Comparison of ENCODE assay signal across 10 mouse cellular contexts in genomic region chr1:155529120-155529963, GRCm38 (mm10). TPM values are rescaled to one million over a fixed set of nuclear protein-coding genes. Genes with fewer than 3 reads are reported as not detected.
DNase-seq lines count a peak whose midpoint lies in the region; ATAC-seq and TF ChIP-seq lines count a peak whose summit lies in the region.
"Had no signal": no experiment of that assay in that cellular context is flagged by ENCODE, and none has a peak within 500 bp of the region (broad histone marks: within the 10 kb centered on the region; RNA-seq: fewer than 3 reads in every experiment).

No protein-coding gene starts in this region.

- TF ChIP-seq CTCF in intestine, postnatal 0 days (IDR thresholded peaks at IDR 0.05; ENCODE audit: low read depth) = no peak
- no peak for TF ChIP-seq CTCF in midbrain, postnatal 0 days (IDR thresholded peaks at IDR 0.05)

- DNase-seq in adrenal gland, postnatal 36 days = peak; percentile 46 to 49
- DNase-seq in forebrain, embryonic 14.5 days (ENCODE audit: low spot score) = peak; percentile 83
- DNase-seq in midbrain, postnatal 0 days (ENCODE audit: low spot score) = peak; percentile 75
- DNase-seq in right cerebral cortex, postnatal 25 days = no peak
- DNase-seq: right cerebral cortex, postnatal 14 days had no signal

- no peak overlapping the region for H3K4me2 ChIP-seq in intestine, embryonic 15.5 days (replicated peaks)
- H3K4me2 ChIP-seq in intestine, postnatal 0 days (replicated peaks; ENCODE audit: low read depth) = no peak overlapping the region
- H3K4me2 ChIP-seq in forebrain, embryonic 14.5 days (ENCODE audit: low read length) = peak overlapping the region; percentile 15; the same call in 1 of the 2 replicates
- no peak overlapping the region for H3K4me2 ChIP-seq in midbrain, postnatal 0 days (ENCODE audit: low read depth, low read length, poor library complexity, severe bottlenecking)
- H3K4me2 ChIP-seq in kidney, embryonic 14.5 days (replicated peaks; ENCODE audit: low read depth, low read length) = no peak overlapping the region
- H3K4me2 ChIP-seq: liver, embryonic 12.5 days had no signal

- peaks cover 12% of the 10 kb centered on the region for H3K4me1 ChIP-seq in intestine, embryonic 15.5 days (replicated peaks)
- H3K4me1 ChIP-seq in intestine, postnatal 0 days (replicated peaks; ENCODE audit: control insufficient read depth, insufficient read depth, low read length) = peaks cover 4% of the 10 kb centered on the region
- peaks cover 39% of the 10 kb centered on the region; the same call in 1 of the 2 replicates for H3K4me1 ChIP-seq in forebrain, embryonic 14.5 days (ENCODE audit: control insufficient read depth, insufficient read depth, low read length)
- H3K4me1 ChIP-seq in midbrain, postnatal 0 days (ENCODE audit: insufficient read depth, low read length) = peaks cover 3% of the 10 kb centered on the region; the same call in 1 of the 2 replicates
- peaks cover 13% of the 10 kb centered on the region for H3K4me1 ChIP-seq in kidney, embryonic 14.5 days (ENCODE audit: control insufficient read depth, insufficient read depth, low read length)

- no peak overlapping the region for H3K4me3 ChIP-seq in intestine, embryonic 15.5 days (replicated peaks)
- no peak overlapping the region for H3K4me3 ChIP-seq in intestine, postnatal 0 days (ENCODE audit: low read depth, low read length)
- H3K4me3 ChIP-seq in forebrain, embryonic 14.5 days (ENCODE audit: low read depth, low read length) = no peak overlapping the region
- no peak overlapping the region for H3K4me3 ChIP-seq in midbrain, postnatal 0 days (ENCODE audit: low read depth, low read length)
- H3K4me3 ChIP-seq in kidney, embryonic 14.5 days (ENCODE audit: low read length) = no peak overlapping the region
- H3K4me3 ChIP-seq: liver, embryonic 12.5 days; midbrain, embryonic 12.5 days had no signal

- H3K9me3 ChIP-seq in intestine, embryonic 15.5 days = no peaks in the 10 kb centered on the region
- H3K9me3 ChIP-seq in intestine, postnatal 0 days (ENCODE audit: control insufficient read depth) = 0 out of 2 replicates have a peak, but pooled peaks cover under 1% of the 10 kb centered on the region
- H3K9me3 ChIP-seq in forebrain, embryonic 14.5 days (replicated peaks; ENCODE audit: control insufficient read depth, low read length) = no peaks in the 10 kb centered on the region
- no peaks in the 10 kb centered on the region for H3K9me3 ChIP-seq in midbrain, postnatal 0 days (ENCODE audit: low read length)
- no peaks in the 10 kb centered on the region for H3K9me3 ChIP-seq in kidney, embryonic 14.5 days (ENCODE audit: control insufficient read depth, low read length)
- H3K9me3 ChIP-seq: liver, embryonic 12.5 days; midbrain, embryonic 12.5 days had no signal

- 76% methylated on average over 19 of the region's 19 CpGs for WGBS in intestine, embryonic 15.5 days
- 73% methylated on average over 19 of the region's 19 CpGs for WGBS in intestine, postnatal 0 days
- 62% methylated on average over 19 of the region's 19 CpGs for WGBS in forebrain, embryonic 14.5 days
- 77% methylated on average over 19 of the region's 19 CpGs for WGBS in midbrain, postnatal 0 days
- WGBS in kidney, embryonic 14.5 days = 79% methylated on average over 19 of the region's 19 CpGs

- no peaks in the 10 kb centered on the region for H3K27me3 ChIP-seq in intestine, embryonic 15.5 days (replicated peaks)
- H3K27me3 ChIP-seq in intestine, postnatal 0 days (replicated peaks; ENCODE audit: control insufficient read depth, insufficient read depth, low read length) = no peaks in the 10 kb centered on the region
- H3K27me3 ChIP-seq in forebrain, embryonic 14.5 days (replicated peaks; ENCODE audit: control insufficient read depth, insufficient read depth, low read length) = no peaks in the 10 kb centered on the region
- no peaks in the 10 kb centered on the region for H3K27me3 ChIP-seq in midbrain, postnatal 0 days (ENCODE audit: insufficient read depth, low read length)
- no peaks in the 10 kb centered on the region for H3K27me3 ChIP-seq in kidney, embryonic 14.5 days (ENCODE audit: control insufficient read depth, insufficient read depth, low read length)

- no peak overlapping the region for H3K9ac ChIP-seq in intestine, embryonic 15.5 days
- no peak overlapping the region for H3K9ac ChIP-seq in intestine, postnatal 0 days (ENCODE audit: low read depth, low read length)
- H3K9ac ChIP-seq in forebrain, embryonic 14.5 days (ENCODE audit: low read length) = no peak overlapping the region; the same call in 1 of the 2 replicates
- no peak overlapping the region for H3K9ac ChIP-seq in midbrain, postnatal 0 days (replicated peaks; ENCODE audit: low read length, poor library complexity, severe bottlenecking)
- no peak overlapping the region for H3K9ac ChIP-seq in kidney, embryonic 14.5 days (ENCODE audit: low read depth, low read length)
- H3K9ac ChIP-seq: liver, embryonic 12.5 days; midbrain, embryonic 12.5 days had no signal

- H3K27ac ChIP-seq in intestine, embryonic 15.5 days = no peak overlapping the region
- H3K27ac ChIP-seq in intestine, postnatal 0 days (ENCODE audit: low read depth, low read length) = no peak overlapping the region
- H3K27ac ChIP-seq in forebrain, embryonic 14.5 days (ENCODE audit: low read depth, low read length) = peak overlapping the region; percentile 69; the same call in 1 of the 2 replicates
- no peak overlapping the region for H3K27ac ChIP-seq in midbrain, postnatal 0 days (ENCODE audit: low read depth, low read length)
- no peak overlapping the region for H3K27ac ChIP-seq in kidney, embryonic 14.5 days (ENCODE audit: low read depth, low read length)
- H3K27ac ChIP-seq: liver, embryonic 12.5 days had no signal

- no peaks in the 10 kb centered on the region for H3K36me3 ChIP-seq in intestine, embryonic 15.5 days
- H3K36me3 ChIP-seq in intestine, postnatal 0 days (ENCODE audit: control insufficient read depth, insufficient read depth) = no peaks in the 10 kb centered on the region
- no peaks in the 10 kb centered on the region for H3K36me3 ChIP-seq in forebrain, embryonic 14.5 days (ENCODE audit: control insufficient read depth, insufficient read depth, low read length)
- H3K36me3 ChIP-seq in midbrain, postnatal 0 days (ENCODE audit: insufficient read depth, low read length) = no peaks in the 10 kb centered on the region
- H3K36me3 ChIP-seq in kidney, embryonic 14.5 days (ENCODE audit: control insufficient read depth, insufficient read depth, low read length) = no peaks in the 10 kb centered on the region
- H3K36me3 ChIP-seq: liver, embryonic 12.5 days; midbrain, embryonic 12.5 days had no signal

- ATAC-seq in intestine, embryonic 15.5 days = peak; percentile 24; the same call in 1 of the 2 replicates
- no peak for ATAC-seq in intestine, postnatal 0 days
- ATAC-seq in forebrain, embryonic 14.5 days = peak; percentile 52
- no peak for ATAC-seq in midbrain, postnatal 0 days (ENCODE audit: low FRiP score)
- no peak for ATAC-seq in kidney, embryonic 14.5 days (ENCODE audit: low FRiP score, low TSS enrichment)
- ATAC-seq: liver, embryonic 12.5 days had no signal

RNA-seq across cellular contexts. Expression of gene Acbd6, which starts 28.6 kb away (rescaled TPM):
- 64.8 and 71.5 TPM in 2 replicates for polyA plus RNA-seq in intestine, embryonic 15.5 days (2015; fragmentation: Nextera tagmentation; extraction: Ambion mirVana)
- 49.4 and 49.7 TPM in 2 replicates for polyA plus RNA-seq in intestine, postnatal 0 days (2015; fragmentation: Nextera tagmentation; extraction: Ambion mirVana)
- 10 to 100 TPM; 67.2 to 75.2 TPM for total RNA-seq in adrenal gland, postnatal 36 days (2021)
- 91.4 and 92.8 TPM in 2 replicates for polyA plus RNA-seq in forebrain, embryonic 14.5 days (2014; fragmentation: Nextera tagmentation; extraction: Ambion mirVana)
- 114 and 127 TPM in 2 replicates for total RNA-seq in midbrain, postnatal 0 days (2014; rRNA removed)
- polyA plus RNA-seq in midbrain, postnatal 0 days (2015; fragmentation: Nextera tagmentation; extraction: Ambion mirVana) = 120 and 128 TPM in 2 replicates
- 80.7 and 87.0 TPM in 2 replicates for polyA plus RNA-seq in kidney, embryonic 14.5 days (2014; fragmentation: Nextera tagmentation; extraction: Ambion mirVana)

Comparison
In these comparisons a context has a peak if more than half of its experiments do, and no peak if none do; other contexts are left out.
1. ATAC-seq: peak in intestine, embryonic 15.5 days (single experiment) and forebrain, embryonic 14.5 days (single experiment); none in intestine, postnatal 0 days (single experiment), midbrain, postnatal 0 days (single experiment) and kidney, embryonic 14.5 days (single experiment).